Mouse (Mus musculus) layer of hippocampus, postnatal 25 days (tissue): ENCODE data around the gene Itgal. TPM values are rescaled to one million over a fixed set of nuclear protein-coding genes. Genes with fewer than 3 reads are reported as not detected.
A peak's percentile ranks its signal among the peaks of the same experiment; 100 is the strongest.
"Not testable (repeated sequence)": the region's sequence is repeated elsewhere in the genome, so short reads cannot be mapped to it uniquely, and the experiment has no call there.

Experiments used
- DNase-seq, 2 experiments: peaks; one replicate each; pipeline ENCODE4 v3.0.0; 2022; ENCODE audit warnings: mixed read lengths in 2 of 2, low spot score in 1 of 2; ENCODE audit errors: extremely low spot score in 1 of 2
- total RNA-seq, 2 experiments: library from RNA; stranded (reverse); gene quantifications; 2 replicates each; pipeline ENCODE4 v1.2.3; 2021

The Itgal gene
- total RNA-seq, 2 experiments from 2014 or later, result 0.20 to 0.26 TPM

DNA sequence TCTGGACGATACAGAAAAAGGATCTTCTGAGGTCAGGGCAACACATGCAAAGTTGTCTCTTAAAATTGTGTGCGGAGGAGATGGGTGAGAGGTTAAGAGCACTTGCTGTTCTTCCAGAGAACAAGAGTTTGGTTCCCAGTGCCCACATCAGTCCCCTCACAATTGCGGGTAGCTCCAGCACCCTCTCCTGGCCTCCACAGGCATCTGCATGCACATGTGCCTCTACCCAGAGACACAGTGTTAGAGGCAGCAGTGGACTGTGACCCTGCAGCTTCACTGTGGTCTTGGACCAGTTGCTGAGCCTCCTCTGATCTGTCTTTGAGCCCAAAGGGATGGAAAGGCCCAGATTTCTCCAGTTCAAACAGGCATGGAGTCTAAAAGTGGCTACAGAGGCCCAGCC, 75.8 kb downstream of the Itgal start:
- DNase-seq, result not testable (repeated sequence)

GRCm38 (mm10) chr7:127375271-127376245, 79.5 kb downstream of the Itgal start, which contains the start of gene Zfp747:
Zfp747 (minus strand) TSS chr7:127376050.
- peak; percentile 74 to 88 for DNase-seq

DNA sequence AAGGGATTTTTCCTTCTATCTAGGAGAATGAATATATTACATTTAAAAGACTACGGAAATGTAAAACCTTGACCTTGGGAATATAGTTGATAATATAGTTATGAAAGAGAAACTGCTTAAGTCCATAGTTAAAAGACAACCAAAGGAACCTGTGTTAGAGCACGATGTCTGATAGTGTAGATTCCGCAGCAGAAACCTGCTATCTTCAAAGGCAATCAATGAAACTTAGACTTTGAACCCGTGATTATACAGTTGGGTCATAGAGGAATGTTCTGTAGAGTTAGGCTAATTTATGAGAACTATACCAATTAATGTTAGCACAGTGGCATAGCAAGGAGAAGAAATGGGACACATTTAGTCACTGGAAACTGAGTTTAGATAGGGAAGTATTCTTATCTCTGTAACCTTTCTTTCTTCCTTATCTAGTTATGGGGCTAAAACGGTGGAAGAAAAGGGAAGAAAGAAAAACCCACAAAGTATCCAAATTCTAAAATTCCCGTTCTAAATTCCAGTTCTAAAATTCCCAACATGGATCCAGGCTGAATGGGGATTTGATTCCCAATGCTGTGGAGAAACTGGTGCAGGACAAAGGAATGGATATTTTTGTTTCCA, 82.4 kb downstream of the Itgal start:
- DNase-seq, result no peak

Other genes starting within 250 kb of the Itgal start
- gene Zg16, start 208.9 kb upstream of the Itgal start, total RNA-seq, result not detected
- 1 to 10 TPM; 1.2 to 1.5 TPM for gene AI467606, start 204.9 kb upstream of the Itgal start, total RNA-seq
- gene Qprt, start 174.0 kb upstream of the Itgal start, total RNA-seq, result under 1 TPM; 0.30 to 0.35 TPM
- under 1 TPM; 0.28 to 0.42 TPM for gene Spn, start 158.4 kb upstream of the Itgal start, total RNA-seq
- 10 to 100 TPM; 92.1 to 95.7 TPM for gene Cd2bp2, start 100.2 kb upstream of the Itgal start, total RNA-seq
- 10 to 100 TPM; 97.2 to 99.9 TPM for gene Tbc1d10b, start 87.8 kb upstream of the Itgal start, total RNA-seq
- gene Mylpf, start 87.4 kb upstream of the Itgal start, total RNA-seq, result 1 to 10 TPM in 1 of 2 experiments, under 1 TPM in 1; 0.96 to 2.9 TPM
- gene Zfp553, start 63.2 kb upstream of the Itgal start, total RNA-seq, result 10 to 100 TPM; 18.0 to 20.6 TPM
- 1 to 10 TPM; 4.0 to 4.2 TPM for gene Sept1, start 63.1 kb upstream of the Itgal start, total RNA-seq
- 10 to 100 TPM; 67.4 to 73.4 TPM for gene Zfp771, start 52.0 kb upstream of the Itgal start, total RNA-seq
- gene Dctpp1, start 35.6 kb upstream of the Itgal start, total RNA-seq, result 10 to 100 TPM; 21.7 to 27.7 TPM
- gene Sephs2, start 22.2 kb upstream of the Itgal start, total RNA-seq, result 10 to 100 TPM; 43.0 to 43.8 TPM
- gene Zfp768, start 49.3 kb downstream of the Itgal start, total RNA-seq, result 10 to 100 TPM; 11.5 to 11.8 TPM
- 1 to 10 TPM; 6.0 to 6.3 TPM for gene Zfp747, start 79.8 kb downstream of the Itgal start, total RNA-seq
- 1 to 10 TPM; 3.9 to 4.0 TPM for gene 9130019O22Rik, start 90.9 kb downstream of the Itgal start, total RNA-seq
- gene E430018J23Rik, start 97.4 kb downstream of the Itgal start, total RNA-seq, result 1 to 10 TPM; 7.9 to 9.0 TPM
- gene Zfp764, start 110.6 kb downstream of the Itgal start, total RNA-seq, result 1 to 10 TPM; 3.7 to 4.0 TPM
- gene Zfp688, start 125.8 kb downstream of the Itgal start, total RNA-seq, result 10 to 100 TPM; 12.4 to 14.9 TPM
- 1 to 10 TPM; 6.6 to 6.7 TPM for gene Zfp689, start 152.9 kb downstream of the Itgal start, total RNA-seq
- 10 to 100 TPM; 26.4 to 33.9 TPM for gene Prr14, start 163.4 kb downstream of the Itgal start, total RNA-seq
- gene Fbrs, start 182.9 kb downstream of the Itgal start, total RNA-seq, result 10 to 100 TPM; 50.9 to 65.3 TPM
- gene Srcap, start 215.7 kb downstream of the Itgal start, total RNA-seq, result 100 to 1,000 TPM in 1 of 2 experiments, 10 to 100 TPM in 1; 88.9 to 125 TPM
- gene Gm42715, start 223.3 kb downstream of the Itgal start, total RNA-seq, result 1 to 10 TPM; 6.0 to 9.2 TPM